Mouse (Mus musculus): ENCODE measurements around the gene Unc13a. TPM values are rescaled to one million over a fixed set of nuclear protein-coding genes. Genes with fewer than 3 reads are reported as not detected.

Unc13a gene
- polyA plus RNA-seq, 1 experiment from 2014 or later: 13.9 TPM

DNA sequence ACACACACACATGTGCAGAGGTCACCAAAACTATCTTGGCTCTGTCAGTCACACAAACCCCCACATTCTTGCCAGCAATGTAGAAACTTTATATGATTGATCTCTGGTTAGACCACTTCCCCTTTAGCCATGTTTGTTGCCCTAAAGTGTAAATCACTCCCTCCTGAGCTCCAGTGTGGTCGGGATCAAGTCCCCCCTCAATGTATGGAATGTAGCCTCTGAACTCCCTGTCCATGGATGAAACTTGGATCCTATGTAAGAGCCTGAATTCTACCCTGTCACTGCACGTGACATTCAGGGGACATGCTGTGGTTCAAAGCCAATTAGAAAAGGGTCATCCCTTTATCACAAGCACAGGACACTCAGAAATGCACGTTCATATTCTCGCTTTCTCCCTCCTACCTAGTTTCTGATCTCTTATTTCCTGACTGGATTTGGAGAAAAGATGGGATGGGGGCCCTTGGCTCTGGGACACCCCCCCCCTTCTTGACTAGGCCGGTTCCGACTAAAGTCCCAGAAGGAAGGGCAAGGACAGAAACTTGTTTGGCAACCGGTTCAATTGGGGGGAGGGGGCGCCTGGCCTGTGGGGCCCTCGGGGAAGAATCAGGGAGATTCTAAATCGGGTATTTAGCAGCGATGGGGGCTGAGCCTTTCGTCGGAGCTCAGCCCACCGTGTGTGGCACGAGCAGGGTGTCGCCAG, 43.0 kb downstream of the Unc13a start:
- Histone ChIP-seq H3K36me3 (ENCODE audit: control insufficient read depth, insufficient read depth, low read length) (peaks cover 25% of the 10 kb centered on the region), H3K9me3 (replicated peaks; ENCODE audit: control insufficient read depth, low read length) (no peaks in the 10 kb centered on the region; the same call in 1 of the 2 replicates), H3K4me3 (ENCODE audit: low read depth, low read length) (peak overlapping the region; percentile 43), H3K27me3 (replicated peaks; ENCODE audit: control insufficient read depth, insufficient read depth, low read length) (peaks cover 6% of the 10 kb centered on the region), H3K4me2 (ENCODE audit: low read length) (peak overlapping the region; percentile 93), H3K9ac (ENCODE audit: low read length) (peak overlapping the region; percentile 68), H3K4me1 (ENCODE audit: control insufficient read depth, insufficient read depth, low read length) (peaks cover 13% of the 10 kb centered on the region), H3K27ac (ENCODE audit: low read depth, low read length) (peak overlapping the region; percentile 46; the same call in 1 of the 2 replicates)
- ATAC-seq (no peak), DNase-seq (ENCODE audit: low spot score) (no peak)
- 9% methylated on average over 16 of the region's 16 CpGs for WGBS

DNA sequence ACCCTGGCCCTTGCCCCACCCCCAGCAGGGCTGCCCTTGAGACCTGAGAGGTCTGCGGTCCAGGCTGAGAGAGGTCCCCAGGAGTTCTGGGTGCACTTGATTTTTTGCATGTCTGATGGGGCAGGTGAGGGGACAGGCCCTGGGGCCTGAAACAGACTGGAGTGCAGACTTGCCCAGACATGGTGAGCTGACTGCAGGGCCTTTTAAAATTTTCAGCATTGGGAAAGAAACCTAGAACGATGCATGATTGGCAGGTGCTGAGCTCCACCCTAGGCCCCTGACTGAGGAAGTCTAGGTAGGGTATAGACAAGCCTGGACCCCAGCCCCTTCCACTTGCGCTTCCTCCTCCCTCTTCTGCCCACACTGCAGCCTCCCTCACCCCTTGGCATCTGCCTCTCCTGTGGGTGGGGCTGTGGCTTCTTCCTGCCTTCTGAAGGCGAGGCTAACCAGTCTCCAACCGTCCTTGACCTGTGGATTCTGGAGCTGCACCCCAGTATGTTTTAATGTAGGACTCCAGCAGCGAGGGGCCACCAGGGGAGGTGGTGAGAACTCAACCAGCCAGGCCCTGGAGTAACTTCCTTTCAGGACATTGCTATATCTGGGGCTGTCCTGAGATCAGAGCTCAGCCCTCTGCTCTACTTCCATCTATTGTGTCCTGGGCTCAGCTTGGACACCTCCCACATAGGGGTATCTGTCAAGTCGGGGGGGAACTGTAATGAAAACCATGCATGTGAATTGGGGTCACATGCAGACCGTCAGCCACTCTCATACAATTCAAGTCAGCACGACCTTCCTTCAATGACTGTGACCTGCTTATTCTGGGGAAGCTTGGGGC, 44.1 kb downstream of the Unc13a start:
- no peak for ATAC-seq
- H3K27ac ChIP-seq (ENCODE audit: low read depth, low read length): no peak overlapping the region

DNA sequence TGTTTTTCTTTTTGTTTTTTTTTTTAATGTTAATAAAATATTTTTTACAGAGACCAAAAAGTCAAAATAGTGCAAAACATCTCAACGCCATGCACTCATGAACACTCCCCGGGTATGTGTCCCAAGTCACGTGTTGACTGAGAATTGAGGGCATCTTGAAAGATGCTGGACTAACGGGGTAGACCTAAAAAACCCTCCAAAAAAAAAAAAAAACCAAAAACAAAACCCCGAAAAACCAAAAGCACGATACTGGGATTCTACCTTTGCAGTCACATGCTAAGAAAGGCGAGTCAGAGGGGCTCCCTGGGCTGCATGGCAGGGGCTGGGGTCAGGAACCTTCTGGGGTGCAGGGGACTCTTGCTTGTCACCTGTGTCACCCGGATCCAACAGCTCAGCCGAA, 44.8 kb downstream of the Unc13a start:
- DNase-seq (ENCODE audit: low spot score) (no peak), ATAC-seq (no peak)
- Histone ChIP-seq H3K36me3 (ENCODE audit: control insufficient read depth, insufficient read depth, low read length) (peaks cover 40% of the 10 kb centered on the region), H3K4me1 (ENCODE audit: control insufficient read depth, insufficient read depth, low read length) (peaks cover 13% of the 10 kb centered on the region), H3K9ac (ENCODE audit: low read length) (no peak overlapping the region), H3K4me2 (ENCODE audit: low read length) (no peak overlapping the region), H3K27ac (ENCODE audit: low read depth, low read length) (no peak overlapping the region), H3K9me3 (replicated peaks; ENCODE audit: control insufficient read depth, low read length) (no peaks in the 10 kb centered on the region), H3K4me3 (ENCODE audit: low read depth, low read length) (no peak overlapping the region), H3K27me3 (replicated peaks; ENCODE audit: control insufficient read depth, insufficient read depth, low read length) (peaks cover 6% of the 10 kb centered on the region)
- 76% methylated on average over 9 of the region's 9 CpGs for WGBS

More for the DNA sequence above, 44.1 kb downstream of the Unc13a start:
- Histone ChIP-seq H3K4me1 (ENCODE audit: control insufficient read depth, insufficient read depth, low read length) (peaks cover 13% of the 10 kb centered on the region), H3K9ac (ENCODE audit: low read length) (no peak overlapping the region), H3K4me2 (ENCODE audit: low read length) (no peak overlapping the region), H3K4me3 (ENCODE audit: low read depth, low read length) (no peak overlapping the region), H3K27me3 (replicated peaks; ENCODE audit: control insufficient read depth, insufficient read depth, low read length) (peaks cover 6% of the 10 kb centered on the region), H3K36me3 (ENCODE audit: control insufficient read depth, insufficient read depth, low read length) (peaks cover 32% of the 10 kb centered on the region), H3K9me3 (replicated peaks; ENCODE audit: control insufficient read depth, low read length) (no peaks in the 10 kb centered on the region)
- WGBS: 52% methylated on average over 9 of the region's 9 CpGs
- DNase-seq (ENCODE audit: low spot score): no peak

DNA sequence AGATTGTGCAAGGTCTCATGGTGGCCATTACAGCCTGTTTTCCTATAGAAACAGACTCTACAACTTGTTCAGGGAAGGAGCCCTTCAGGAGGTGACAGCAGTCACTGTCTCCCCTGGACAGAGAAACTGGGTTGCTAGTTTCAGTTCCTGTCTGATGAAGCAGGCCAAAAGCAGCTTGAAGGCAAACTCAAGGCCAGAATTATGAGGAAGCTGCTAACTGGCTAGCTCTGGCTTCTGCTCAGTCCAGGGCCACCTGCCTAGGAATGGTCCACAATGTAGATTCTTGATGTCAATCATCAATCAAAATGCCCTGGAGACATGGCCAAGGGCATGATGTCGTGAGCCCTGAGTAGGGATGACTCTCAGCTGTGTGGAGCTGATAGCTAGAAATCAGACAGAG, 46.5 kb downstream of the Unc13a start:
- DNase-seq (ENCODE audit: low spot score): no peak
- peaks cover 13% of the 10 kb centered on the region for H3K4me1 ChIP-seq (ENCODE audit: control insufficient read depth, insufficient read depth, low read length)
- no peak overlapping the region for H3K9ac ChIP-seq (ENCODE audit: low read length)
- H3K4me3 ChIP-seq (ENCODE audit: low read depth, low read length): no peak overlapping the region
- ATAC-seq: no peak
- peaks cover 2% of the 10 kb centered on the region for H3K27me3 ChIP-seq (replicated peaks; ENCODE audit: control insufficient read depth, insufficient read depth, low read length)
- no peaks in the 10 kb centered on the region for H3K9me3 ChIP-seq (replicated peaks; ENCODE audit: control insufficient read depth, low read length)
- no peak overlapping the region for H3K27ac ChIP-seq (ENCODE audit: low read depth, low read length)
- H3K36me3 ChIP-seq (ENCODE audit: control insufficient read depth, insufficient read depth, low read length): peaks cover 54% of the 10 kb centered on the region
- H3K4me2 ChIP-seq (ENCODE audit: low read length): no peak overlapping the region
- WGBS: 75% methylated on average over 1 of the region's 1 CpGs

DNA sequence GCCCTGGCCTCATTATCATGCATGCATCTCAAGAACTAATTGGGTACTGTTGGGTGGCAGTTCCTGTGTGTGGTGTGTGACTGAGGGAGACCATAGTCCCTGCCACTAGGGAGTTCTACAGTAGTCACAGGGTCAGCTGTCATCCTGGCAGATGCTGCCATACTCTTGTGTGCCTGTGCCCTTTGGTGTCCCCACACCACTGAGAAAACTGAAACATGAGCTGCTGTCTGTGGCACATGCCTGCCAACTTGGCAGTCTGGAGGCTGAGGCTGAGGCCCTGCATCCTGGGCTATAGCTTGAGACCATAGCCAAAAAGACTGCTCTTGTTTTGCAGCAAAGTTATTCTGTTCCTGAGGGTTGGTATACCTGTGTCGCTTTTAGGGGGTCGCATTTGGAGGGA, 51.8 kb downstream of the Unc13a start:
- H3K27me3 ChIP-seq (replicated peaks; ENCODE audit: control insufficient read depth, insufficient read depth, low read length): no peaks in the 10 kb centered on the region
- no peak overlapping the region for H3K4me3 ChIP-seq (ENCODE audit: low read depth, low read length)
- no peak overlapping the region for H3K4me2 ChIP-seq (ENCODE audit: low read length)
- peaks cover 85% of the 10 kb centered on the region for H3K36me3 ChIP-seq (ENCODE audit: control insufficient read depth, insufficient read depth, low read length)
- WGBS: 96% methylated on average over 2 of the region's 2 CpGs
- no peak overlapping the region for H3K27ac ChIP-seq (ENCODE audit: low read depth, low read length)
- H3K9ac ChIP-seq (ENCODE audit: low read length): no peak overlapping the region
- no peaks in the 10 kb centered on the region for H3K4me1 ChIP-seq (ENCODE audit: control insufficient read depth, insufficient read depth, low read length)
- ATAC-seq (no peak), DNase-seq (ENCODE audit: low spot score) (no peak)
- no peaks in the 10 kb centered on the region for H3K9me3 ChIP-seq (replicated peaks; ENCODE audit: control insufficient read depth, low read length)

DNA sequence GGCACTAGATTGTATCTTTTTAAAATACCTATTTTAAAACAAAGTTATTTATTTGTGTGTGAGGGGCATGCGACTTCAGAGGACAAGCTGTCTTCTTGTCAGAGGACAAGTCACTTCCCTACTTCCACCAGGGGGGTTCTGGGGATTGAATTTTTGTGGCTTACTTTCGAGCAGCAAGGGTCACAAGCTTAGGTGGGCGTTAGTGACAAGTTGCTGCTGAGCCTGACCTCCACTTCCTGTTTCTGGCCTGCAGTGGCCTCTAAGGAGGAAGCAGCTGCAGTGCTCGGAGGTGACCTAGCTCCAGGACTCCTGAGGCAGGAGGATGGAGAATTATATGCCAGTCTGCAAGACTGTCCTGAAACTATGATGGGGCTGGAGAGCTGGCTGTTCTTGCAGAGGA, 58.1 kb downstream of the Unc13a start:
- ATAC-seq (no peak), DNase-seq (ENCODE audit: low spot score) (no peak)
- no peak overlapping the region for H3K4me3 ChIP-seq (ENCODE audit: low read depth, low read length)
- no peak overlapping the region for H3K27ac ChIP-seq (ENCODE audit: low read depth, low read length)
- no peaks in the 10 kb centered on the region for H3K9me3 ChIP-seq (replicated peaks; ENCODE audit: control insufficient read depth, low read length)
- H3K4me2 ChIP-seq (ENCODE audit: low read length): no peak overlapping the region
- no peak overlapping the region for H3K9ac ChIP-seq (ENCODE audit: low read length)
- peaks cover 51% of the 10 kb centered on the region for H3K36me3 ChIP-seq (ENCODE audit: control insufficient read depth, insufficient read depth, low read length)
- WGBS: 72% methylated on average over 4 of the region's 4 CpGs
- peaks cover 7% of the 10 kb centered on the region for H3K4me1 ChIP-seq (ENCODE audit: control insufficient read depth, insufficient read depth, low read length)
- no peaks in the 10 kb centered on the region for H3K27me3 ChIP-seq (replicated peaks; ENCODE audit: control insufficient read depth, insufficient read depth, low read length)

DNA sequence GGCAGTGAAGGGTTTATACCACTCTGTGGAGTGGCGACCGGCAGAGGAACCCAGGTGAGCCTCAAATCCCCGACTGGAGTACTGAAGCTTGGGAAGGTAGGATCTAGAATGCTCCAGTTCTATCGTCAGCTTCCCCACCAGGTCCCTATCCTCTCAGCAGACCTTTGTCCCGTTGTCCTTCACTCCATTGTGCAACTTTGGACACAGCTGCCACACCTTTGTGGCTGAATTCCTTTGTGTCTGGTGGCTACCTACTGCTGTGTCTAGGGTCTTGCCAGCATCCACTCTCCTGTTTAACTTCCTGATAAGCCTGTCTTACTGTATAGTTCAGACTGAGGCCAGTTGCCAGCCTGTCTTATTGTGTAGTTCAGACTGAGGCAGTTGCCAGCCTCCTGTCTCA, 59.4 kb downstream of the Unc13a start:
- WGBS: 39% methylated on average over 5 of the region's 5 CpGs

DNA sequence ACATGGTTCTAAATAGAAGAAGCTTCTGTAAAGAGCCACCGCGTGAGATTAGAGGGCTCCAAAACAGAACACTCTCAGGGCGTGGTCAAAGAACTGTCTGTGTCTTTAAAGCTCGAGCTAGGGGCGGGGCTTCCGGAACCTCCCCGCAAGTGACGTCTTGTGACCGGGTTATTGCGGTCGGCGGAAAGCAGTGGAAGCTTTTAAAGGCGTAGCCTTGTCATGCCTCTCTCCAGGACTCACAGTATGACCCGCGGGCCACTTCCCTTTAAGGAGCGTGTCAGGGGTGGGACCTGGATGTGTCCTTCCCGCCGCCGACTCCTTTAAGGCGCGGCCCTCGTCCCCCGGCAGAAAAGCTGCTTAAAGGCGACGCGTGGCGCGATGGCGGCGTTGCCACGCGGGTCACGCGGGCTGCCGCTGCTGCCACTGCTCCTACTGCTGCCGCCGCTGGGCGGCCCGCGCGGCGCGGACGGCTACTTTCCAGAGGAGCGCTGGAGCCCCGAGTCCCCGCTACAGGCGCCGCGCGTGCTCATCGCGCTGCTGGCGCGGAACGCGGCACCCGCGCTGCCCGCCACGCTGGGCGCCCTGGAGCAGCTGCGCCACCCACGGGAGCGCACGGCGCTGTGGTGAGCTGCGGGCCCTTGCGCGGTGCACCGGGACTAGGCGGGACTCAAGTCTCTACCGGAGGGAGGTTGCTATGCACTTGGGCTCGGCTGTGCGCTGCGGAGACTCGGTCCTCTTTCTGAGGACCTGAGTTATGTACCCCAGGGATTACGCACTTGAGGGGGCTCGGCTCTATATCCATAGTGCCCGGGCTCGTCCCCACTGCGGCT, 60.5 kb downstream of the Unc13a start, which contains the start of gene Colgalt1:
Gene Colgalt1 (plus strand): TSS at position 177 of the 830 bp plus-strand sequence.
- H3K4me1 ChIP-seq (ENCODE audit: control insufficient read depth, insufficient read depth, low read length): peaks cover 7% of the 10 kb centered on the region
- WGBS: under 1% methylated on average over 82 of the region's 82 CpGs
- peak within 1 kb of the TSS; percentile 79 for H3K9ac ChIP-seq (ENCODE audit: low read length)
- ATAC-seq (peak; percentile 99), DNase-seq (ENCODE audit: low spot score) (peak; percentile 100)
- H3K9me3 ChIP-seq (replicated peaks; ENCODE audit: control insufficient read depth, low read length): no peaks in the 10 kb centered on the region
- H3K36me3 ChIP-seq (ENCODE audit: control insufficient read depth, insufficient read depth, low read length): peaks cover 30% of the 10 kb centered on the region
- H3K4me2 ChIP-seq (ENCODE audit: low read length): peak within 1 kb of the TSS; percentile 63
- H3K4me3 ChIP-seq (ENCODE audit: low read depth, low read length): peak within 1 kb of the TSS; percentile 84
- H3K27me3 ChIP-seq (replicated peaks; ENCODE audit: control insufficient read depth, insufficient read depth, low read length): no peaks in the 10 kb centered on the region
- H3K27ac ChIP-seq (ENCODE audit: low read depth, low read length): peak within 1 kb of the TSS; percentile 86

More for the DNA sequence above, 59.4 kb downstream of the Unc13a start:
- H3K27ac ChIP-seq (ENCODE audit: low read depth, low read length): no peak overlapping the region
- peak overlapping the region; percentile 63 for H3K4me2 ChIP-seq (ENCODE audit: low read length)
- peaks cover 38% of the 10 kb centered on the region for H3K36me3 ChIP-seq (ENCODE audit: control insufficient read depth, insufficient read depth, low read length)
- peak overlapping the region; percentile 79 for H3K9ac ChIP-seq (ENCODE audit: low read length)
- H3K4me1 ChIP-seq (ENCODE audit: control insufficient read depth, insufficient read depth, low read length): peaks cover 7% of the 10 kb centered on the region
- DNase-seq (ENCODE audit: low spot score) (no peak), ATAC-seq (no peak)
- no peaks in the 10 kb centered on the region for H3K9me3 ChIP-seq (replicated peaks; ENCODE audit: control insufficient read depth, low read length)
- H3K27me3 ChIP-seq (replicated peaks; ENCODE audit: control insufficient read depth, insufficient read depth, low read length): no peaks in the 10 kb centered on the region
- peak overlapping the region; percentile 84 for H3K4me3 ChIP-seq (ENCODE audit: low read depth, low read length)

Data from forebrain, embryonic 14.5 days (tissue).